Comparison of ENCODE assay signal across 8 mouse cellular contexts in the genomic region with DNA sequence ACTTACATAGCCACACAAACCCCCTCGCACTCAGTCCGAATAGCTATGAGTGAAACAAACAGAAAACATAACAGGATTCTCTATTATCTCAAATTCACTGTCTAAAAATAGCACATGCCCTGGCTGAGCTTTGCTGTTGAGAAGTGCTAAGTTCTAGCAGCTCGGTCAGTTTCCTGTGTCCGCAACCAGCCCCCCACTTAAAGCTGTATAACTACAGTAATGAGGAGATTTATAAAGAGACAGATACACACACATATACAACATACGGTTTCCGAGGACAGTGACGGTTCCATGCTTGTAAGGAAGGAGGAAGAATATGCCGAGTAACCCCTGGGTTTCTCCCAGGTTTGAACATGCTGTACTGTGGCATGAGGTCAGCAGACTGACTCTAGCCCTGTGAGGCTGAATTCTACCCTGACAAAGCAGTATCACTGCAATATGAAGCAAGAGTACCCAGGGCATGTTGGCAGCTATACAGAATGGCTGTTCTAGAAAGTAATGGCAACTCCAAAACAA.
DNase-seq lines count a peak whose midpoint lies in the region; ATAC-seq and TF ChIP-seq lines count a peak whose summit lies in the region.

No protein-coding gene starts in this region.

- no peak overlapping the region for H3K4me2 ChIP-seq in midbrain, embryonic 13.5 days (replicated peaks)

- H3K27me3 ChIP-seq in midbrain, embryonic 13.5 days = no peaks in the 10 kb centered on the region

- no peaks in the 10 kb centered on the region for H3K36me3 ChIP-seq in midbrain, embryonic 13.5 days

- no peak for TF ChIP-seq POLR2A in bone marrow macrophage, adult 2 months (IDR thresholded peaks at IDR 0.05; ENCODE audit: borderline replicate concordance, low read depth, low read length)

- ATAC-seq in midbrain, embryonic 13.5 days = no peak

- H3K27ac ChIP-seq in bone marrow macrophage, adult 2 months (ENCODE audit: insufficient read depth, low read depth, low read length) = peak overlapping the region; percentile 69
- H3K27ac ChIP-seq in midbrain, embryonic 13.5 days = peak overlapping the region; percentile 17; the same call in 1 of the 2 replicates

- H3K9me3 ChIP-seq in midbrain, embryonic 13.5 days = no peaks in the 10 kb centered on the region

- 66% methylated on average over 8 of the region's 8 CpGs for WGBS in midbrain, embryonic 13.5 days

- TF ChIP-seq CTCF in bone marrow macrophage, adult 2 months (IDR thresholded peaks at IDR 0.05; ENCODE audit: low read depth, low read length) = no peak

- peak overlapping the region; percentile 23 for H3K9ac ChIP-seq in midbrain, embryonic 13.5 days (replicated peaks)

- peaks cover 28% of the 10 kb centered on the region for H3K4me1 ChIP-seq in bone marrow macrophage, adult 2 months (ENCODE audit: control insufficient read depth, insufficient read depth, low read length)
- H3K4me1 ChIP-seq in midbrain, embryonic 13.5 days (replicated peaks) = peaks cover 16% of the 10 kb centered on the region

- peak; percentile 50 for DNase-seq in adrenal gland, postnatal 10 days
- DNase-seq in adrenal gland, postnatal 4 days (ENCODE audit: low spot score in 2 of 2) = no peak
- peak; percentile 81 for DNase-seq in heart, adult 8-10 months (ENCODE audit: low spot score)
- DNase-seq in kidney, postnatal 10 days = peak; percentile 56
- DNase-seq in spleen, adult 12 weeks (ENCODE audit: low spot score) = no peak
- DNase-seq in layer of hippocampus, adult 11-12 months (ENCODE audit: low spot score) = no peak

- H3K4me3 ChIP-seq in bone marrow macrophage, adult 2 months (ENCODE audit: insufficient read depth, low read length) = peak overlapping the region; percentile 38
- H3K4me3 ChIP-seq in midbrain, embryonic 13.5 days (replicated peaks) = no peak overlapping the region

Comparison
In these comparisons a context has a peak if more than half of its experiments do, and no peak if none do; other contexts are left out.
1. DNase-seq: peak in adrenal gland, postnatal 10 days (single experiment), heart, adult 8-10 months (single experiment) and kidney, postnatal 10 days (single experiment); none in adrenal gland, postnatal 4 days (0 of 2), spleen, adult 12 weeks (single experiment) and layer of hippocampus, adult 11-12 months (single experiment).